Mouse (Mus musculus) bone marrow macrophage, adult 2 months (primary cell): ENCODE measurements around the gene Axdnd1.

Source experiments
- CTCF ChIP-seq: IDR thresholded peaks from 2 replicates; pipeline ENCODE4 v1.5.1; 2012; ENCODE audit warnings: low read depth, mild to moderate bottlenecking, low read length, moderate library complexity
- POLR2A ChIP-seq: IDR thresholded peaks from 2 replicates; pipeline ENCODE4 v1.6.1; 2012; ENCODE audit warnings: mild to moderate bottlenecking, low read depth, low read length, borderline replicate concordance

DNA sequence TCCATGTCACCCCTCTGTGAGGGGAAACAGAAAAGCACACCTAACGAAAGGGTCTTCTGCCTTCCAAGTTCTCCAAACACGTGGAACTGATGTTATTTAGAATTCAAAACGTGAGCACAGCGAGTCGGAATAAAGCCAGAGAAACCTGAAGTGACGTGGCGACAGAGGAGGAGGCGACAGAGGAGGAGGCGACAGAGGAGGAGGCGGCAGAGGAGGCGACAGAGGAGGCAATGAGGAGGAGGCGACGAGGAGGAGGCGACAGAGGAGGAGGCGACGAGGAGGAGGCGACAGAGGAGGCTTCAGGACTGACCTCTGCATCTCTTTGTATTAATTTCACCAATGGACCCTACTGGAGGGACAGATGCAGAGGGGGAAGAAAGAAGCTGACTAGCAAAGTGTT, 28.7 kb upstream of the Axdnd1 start:
- no peak for TF ChIP-seq CTCF
- no peak for TF ChIP-seq POLR2A
